Mouse (Mus musculus): ENCODE data around the gene Lman1l.

The Lman1l gene

GRCm38 (mm10) chr9:57627191-57627590 lies 6.6 kb upstream of the Lman1l start:
- in situ Hi-C loops (cut with MboI, MseI) = no loop called here

- in situ Hi-C loops (cut with MboI, MseI) = no loop called here
Observed at GRCm38 (mm10) chr9:57625674-57626500, 5.3 kb upstream of the Lman1l start.

DNA sequence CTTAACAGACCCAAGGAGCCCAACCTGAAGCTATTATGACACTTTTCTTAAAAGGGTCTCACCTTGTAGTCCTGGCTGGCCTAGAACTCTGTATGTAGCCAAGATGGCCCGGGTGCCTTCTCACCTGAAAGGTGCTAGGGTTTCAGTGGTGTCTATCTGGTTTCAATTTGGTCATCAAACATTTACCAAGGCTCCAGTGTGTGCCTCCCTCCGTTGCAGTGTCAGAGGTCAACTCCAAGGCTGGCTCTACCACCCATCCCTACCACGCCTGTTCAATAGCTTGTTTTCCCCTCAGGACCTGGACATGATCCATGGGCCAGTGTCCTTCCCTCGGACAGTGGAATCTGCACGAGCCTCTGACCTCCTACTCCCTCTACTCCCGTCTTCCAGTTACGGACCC lies 3.7 kb upstream of the Lman1l start:
- in situ Hi-C loops (cut with MboI, MseI) = no loop called here

DNA sequence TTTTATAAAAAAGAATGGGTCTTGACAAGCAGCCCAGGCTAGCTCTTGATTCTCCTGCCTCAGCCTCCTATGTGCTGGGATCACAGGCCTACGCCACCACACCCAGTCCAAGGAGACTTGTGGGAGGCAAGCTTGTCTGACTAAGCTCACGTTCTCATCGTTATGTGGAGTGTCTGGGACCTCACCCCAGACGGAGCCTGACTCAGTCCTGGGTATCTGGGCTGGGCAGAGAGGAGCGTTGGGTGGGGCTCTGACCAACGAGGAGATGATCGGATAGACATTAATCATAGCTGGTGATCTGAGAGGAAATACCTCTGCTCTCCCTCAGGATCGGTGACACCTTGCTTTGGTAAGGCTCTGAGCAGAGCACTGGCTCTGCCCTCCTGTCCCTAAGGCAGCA lies 1.7 kb downstream of the Lman1l start:
- in situ Hi-C loops (cut with MboI, MseI) = loop anchor here in 1 of 2 experiments (5.0 kb wide), 1 partner anchor 38 kb away; no protein-coding TSS in a partner anchor

GRCm38 (mm10) chr9:57617556-57618169 lies 2.9 kb downstream of the Lman1l start:
- in situ Hi-C loops (cut with MboI, MseI) = loop anchor here in 1 of 2 experiments (5.0 kb wide), 1 partner anchor 40 kb away; no protein-coding TSS in a partner anchor

DNA sequence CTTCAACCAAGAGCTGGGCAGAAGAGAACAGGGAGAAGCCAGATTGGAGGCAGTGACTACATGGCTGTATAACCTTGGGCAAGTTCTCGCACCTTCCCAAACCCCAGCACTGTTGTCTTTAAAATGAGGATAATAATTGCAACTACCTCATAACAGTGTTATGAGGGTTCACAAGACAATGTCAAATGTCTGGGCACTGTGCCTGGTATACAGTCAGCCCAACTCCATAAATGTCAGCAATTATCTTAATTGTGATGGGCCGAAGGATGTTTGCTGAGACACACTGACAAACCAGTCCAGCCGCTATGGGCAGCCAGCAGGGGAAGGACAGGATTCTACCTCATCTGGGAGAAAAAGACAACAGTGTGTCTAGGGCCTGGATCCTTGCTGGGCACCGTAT lies 5.8 kb downstream of the Lman1l start:
- in situ Hi-C loops (cut with MboI, MseI) = loop anchor here in 1 of 2 experiments (5.0 kb wide), 1 partner anchor 43 kb away; no protein-coding TSS in a partner anchor

DNA sequence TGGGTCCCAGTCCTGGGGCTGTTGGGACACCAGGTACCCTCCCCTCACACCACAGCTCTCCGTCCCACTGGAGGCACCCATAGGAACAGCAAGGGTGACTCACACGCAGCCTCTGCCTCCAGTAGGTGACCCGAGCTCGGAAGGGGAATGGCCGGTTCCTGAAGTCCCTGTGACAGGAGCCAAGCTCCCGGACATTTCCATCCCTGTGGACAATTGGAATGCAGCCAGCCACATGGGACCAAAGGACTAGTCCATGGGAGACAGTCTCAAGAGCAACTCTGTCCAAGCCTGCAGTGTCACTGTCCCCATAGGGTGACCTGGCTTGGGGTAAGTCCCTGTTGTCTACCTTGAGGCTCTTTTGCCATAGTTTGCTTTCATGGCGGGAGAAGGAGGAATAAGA lies 6.6 kb downstream of the Lman1l start:
- in situ Hi-C loops (cut with MboI, MseI) = no loop called here

GRCm38 (mm10) chr9:57612587-57612986 lies 8.0 kb downstream of the Lman1l start:
- in situ Hi-C loops (cut with MboI, MseI) = no loop called here

GRCm38 (mm10) chr9:57610359-57610826 lies 10.2 kb downstream of the Lman1l start:
- in situ Hi-C loops (cut with MboI, MseI) = no loop called here

DNA sequence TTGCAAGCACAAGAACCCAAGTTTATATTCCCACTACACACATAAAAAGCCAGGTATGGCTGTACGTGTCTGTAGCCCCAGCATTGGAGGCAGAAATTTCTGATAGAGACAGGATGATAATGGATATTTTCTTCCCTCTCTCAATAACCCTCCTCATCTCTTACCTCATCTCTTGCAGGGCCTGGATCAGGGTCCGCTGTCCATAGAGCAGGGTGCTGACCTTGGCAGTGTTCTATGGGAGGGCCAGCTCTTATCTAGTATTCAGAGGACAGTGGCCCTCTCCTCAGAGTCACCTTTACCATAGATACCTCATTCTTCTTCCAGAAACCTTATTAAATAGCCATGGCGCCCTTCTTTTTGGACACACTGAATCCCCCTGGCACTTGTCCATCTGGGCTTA lies 10.8 kb downstream of the Lman1l start:
- in situ Hi-C loops (cut with MboI, MseI) = no loop called here

DNA sequence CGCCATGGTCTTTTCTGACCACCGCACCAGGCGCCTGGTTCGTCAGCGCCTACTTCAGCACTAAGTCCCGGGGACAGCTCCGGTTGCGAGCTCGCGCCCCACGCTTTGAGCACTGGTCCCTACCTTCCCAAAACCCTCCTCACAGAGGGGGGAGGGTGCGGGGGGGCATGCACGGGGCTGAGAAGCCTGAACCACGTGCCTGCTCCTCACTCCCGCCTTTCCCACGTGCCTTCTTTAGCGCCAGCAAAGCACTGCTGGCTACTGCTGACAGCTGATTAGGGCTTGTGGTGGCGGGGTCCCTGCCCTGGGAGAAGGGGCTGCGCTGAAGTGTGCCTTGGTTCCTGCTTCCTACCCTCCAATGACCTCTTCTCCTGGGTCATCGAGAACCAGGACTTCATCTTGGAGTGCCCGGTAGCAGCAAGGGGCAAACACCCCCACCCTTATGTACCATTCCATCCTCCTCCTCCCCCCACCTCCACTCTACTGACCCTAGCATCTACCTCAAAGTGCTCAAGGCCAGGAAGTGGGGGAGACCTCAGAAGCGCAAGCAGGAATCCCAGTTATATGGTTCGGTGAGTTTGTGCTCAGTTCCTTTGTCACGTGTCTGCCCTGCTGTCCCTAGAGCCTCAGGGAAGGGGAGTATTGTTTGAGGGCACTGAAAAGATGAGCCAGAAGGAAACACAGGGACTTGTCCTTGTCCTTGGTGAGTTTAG lies 14.3 kb downstream of the Lman1l start, which contains the start of gene Cplx3:
Gene Cplx3, minus strand, starts transcription at position 143 of the 713 bp plus-strand sequence.
- in situ Hi-C loops (cut with MboI, MseI) = no loop called here

DNA sequence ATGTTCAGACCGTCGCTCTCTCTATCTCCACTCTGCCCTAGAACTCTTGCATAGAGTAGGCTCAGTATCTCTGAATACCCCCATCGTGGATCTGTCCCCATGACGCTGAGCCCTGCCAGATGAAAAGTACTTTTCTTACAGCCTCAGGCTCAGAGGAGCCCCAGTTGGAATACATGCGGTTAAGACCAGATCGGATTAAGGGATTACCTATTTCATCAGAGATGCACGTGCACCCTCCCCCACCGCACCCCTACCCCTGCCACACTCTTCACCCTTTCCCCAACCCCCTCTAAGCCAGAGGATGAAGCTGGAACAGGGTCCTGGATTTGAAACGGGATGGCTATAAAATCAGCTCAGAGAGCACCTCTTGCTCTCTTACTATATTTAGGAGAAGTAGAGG lies 15.1 kb downstream of the Lman1l start:
- in situ Hi-C loops (cut with MboI, MseI) = no loop called here

- in situ Hi-C loops (cut with MboI, MseI) = no loop called here
Observed at GRCm38 (mm10) chr9:57604875-57605274, 15.7 kb downstream of the Lman1l start.

DNA sequence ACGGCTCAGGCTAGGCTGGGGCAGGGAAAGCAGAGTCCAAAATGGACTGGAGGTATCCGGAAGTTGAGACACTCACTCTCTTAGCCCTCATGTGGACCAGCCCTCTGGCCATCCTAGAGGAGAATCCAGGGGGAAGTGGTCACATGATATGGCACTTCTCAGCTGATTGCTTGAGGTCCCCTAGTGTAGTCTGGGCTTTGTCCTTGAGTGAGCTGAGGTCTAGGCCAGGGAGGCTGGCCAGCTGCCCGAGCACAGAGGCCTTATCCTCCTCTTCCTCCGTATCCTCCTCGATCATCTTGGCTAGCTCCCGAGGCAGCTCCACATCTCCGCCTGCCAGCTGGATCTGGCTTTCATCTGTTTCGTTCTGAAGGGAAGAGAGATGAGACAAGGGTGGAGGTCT lies 18.5 kb downstream of the Lman1l start:
- in situ Hi-C loops (cut with MboI, MseI) = no loop called here

DNA sequence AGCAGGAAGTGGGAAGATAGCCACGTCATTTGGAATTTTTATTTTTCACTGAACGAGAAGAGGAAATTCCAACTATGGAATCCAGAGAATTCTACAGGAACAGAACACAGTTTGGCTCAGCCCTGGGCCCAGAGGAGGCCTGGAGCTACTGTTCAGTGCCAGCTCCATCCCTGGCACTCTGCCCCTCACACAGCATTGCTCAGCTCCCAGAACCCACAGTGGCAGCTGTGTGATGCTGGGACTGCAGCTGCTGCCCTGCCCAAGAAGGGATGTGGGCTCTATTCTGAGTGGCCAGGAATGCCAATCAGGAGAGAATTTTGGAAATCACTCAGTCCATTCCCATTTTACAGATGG lies 19.2 kb downstream of the Lman1l start:
- in situ Hi-C loops (cut with MboI, MseI) = no loop called here

- in situ Hi-C loops (cut with MboI, MseI) = no loop called here
Observed at GRCm38 (mm10) chr9:57600620-57601352, 19.8 kb downstream of the Lman1l start.

GRCm38 (mm10) chr9:57598851-57599563 lies 21.6 kb downstream of the Lman1l start:
- in situ Hi-C loops (cut with MboI, MseI) = no loop called here

GRCm38 (mm10) chr9:57597929-57598382 lies 22.6 kb downstream of the Lman1l start:
- in situ Hi-C loops (cut with MboI, MseI) = no loop called here

- in situ Hi-C loops (cut with MboI, MseI) = no loop called here
Observed at GRCm38 (mm10) chr9:57597265-57597664, 23.3 kb downstream of the Lman1l start.

DNA sequence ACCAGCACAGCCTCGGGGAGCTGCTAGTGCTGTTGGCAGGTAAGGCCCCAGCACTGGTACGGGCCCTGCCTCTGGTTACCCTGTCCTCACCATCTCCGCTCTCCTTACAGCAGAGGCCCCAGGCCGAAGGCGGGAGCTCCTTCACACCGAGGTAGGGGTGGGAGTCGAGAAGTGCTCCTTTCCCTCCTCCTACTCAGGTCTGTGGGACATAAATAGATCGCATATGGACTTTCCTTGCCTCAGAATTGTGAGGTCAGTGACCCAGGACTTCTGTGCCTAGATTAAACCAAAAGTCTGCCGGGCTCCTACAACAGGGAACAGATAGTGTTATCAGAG lies 26.4 kb downstream of the Lman1l start:
- in situ Hi-C loops (cut with MboI, MseI) = no loop called here
